Mouse (Mus musculus) spleen, postnatal 0 days (tissue): ENCODE measurements around the gene Acp1. TPM values are rescaled to one million over a fixed set of nuclear protein-coding genes. Genes with fewer than 3 reads are reported as not detected.

ENCODE experiments used
- polyA plus RNA-seq: library from polyadenylated mRNA; unstranded; fragments of >200 nt; fragmentation: Nextera tagmentation; extraction: Ambion mirVana; gene quantifications from 2 replicates; pipeline ENCODE4 v1.2.1, GENCODE M21; 2015

Gene Acp1
- polyA plus RNA-seq = 309 and 334 TPM in 2 replicates

DNA sequence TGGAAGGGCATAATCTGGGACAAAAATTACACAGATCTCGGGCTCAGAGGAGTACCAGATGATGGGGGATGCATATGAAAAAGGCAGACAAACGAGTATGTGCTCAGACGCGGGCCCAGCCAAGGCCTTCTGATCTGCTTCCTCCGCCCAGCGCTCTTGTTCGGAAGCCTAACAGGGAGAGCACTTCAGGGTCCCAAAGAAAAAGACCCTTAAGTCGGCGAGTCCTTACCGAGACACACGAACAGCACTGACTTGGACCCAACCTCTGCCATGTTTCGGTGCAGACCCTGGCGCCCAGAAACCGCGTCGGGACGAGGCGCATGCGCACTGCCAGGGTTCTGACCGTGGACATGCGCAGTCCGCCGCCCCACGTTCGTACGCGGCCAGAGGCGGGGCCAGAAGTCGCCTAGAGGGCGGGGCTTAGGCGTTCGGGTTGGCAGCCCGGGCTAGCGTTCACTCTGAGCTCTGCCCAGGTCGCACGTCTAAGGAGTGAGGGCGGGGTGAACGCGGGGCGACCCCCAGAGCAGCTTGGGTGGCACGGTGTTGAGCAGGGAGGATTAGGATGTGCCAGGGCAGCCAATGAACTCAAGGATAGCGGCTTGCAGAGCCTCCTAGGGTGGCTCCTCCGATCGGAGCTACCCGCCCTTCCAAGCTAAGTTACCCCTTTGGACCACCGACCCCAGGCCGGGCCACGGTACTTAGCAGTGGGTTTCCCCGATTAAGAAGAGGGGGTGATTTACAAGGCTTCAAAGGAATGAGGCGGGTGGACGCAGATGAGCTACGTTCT, at the start of gene Acp1, which contains the start of gene Sh3yl1:
Gene Acp1 (minus strand): TSS at position 329 of the 787 bp plus-strand sequence.
Gene Sh3yl1 (plus strand): TSS at position 408 of the 787 bp plus-strand sequence.

DNA sequence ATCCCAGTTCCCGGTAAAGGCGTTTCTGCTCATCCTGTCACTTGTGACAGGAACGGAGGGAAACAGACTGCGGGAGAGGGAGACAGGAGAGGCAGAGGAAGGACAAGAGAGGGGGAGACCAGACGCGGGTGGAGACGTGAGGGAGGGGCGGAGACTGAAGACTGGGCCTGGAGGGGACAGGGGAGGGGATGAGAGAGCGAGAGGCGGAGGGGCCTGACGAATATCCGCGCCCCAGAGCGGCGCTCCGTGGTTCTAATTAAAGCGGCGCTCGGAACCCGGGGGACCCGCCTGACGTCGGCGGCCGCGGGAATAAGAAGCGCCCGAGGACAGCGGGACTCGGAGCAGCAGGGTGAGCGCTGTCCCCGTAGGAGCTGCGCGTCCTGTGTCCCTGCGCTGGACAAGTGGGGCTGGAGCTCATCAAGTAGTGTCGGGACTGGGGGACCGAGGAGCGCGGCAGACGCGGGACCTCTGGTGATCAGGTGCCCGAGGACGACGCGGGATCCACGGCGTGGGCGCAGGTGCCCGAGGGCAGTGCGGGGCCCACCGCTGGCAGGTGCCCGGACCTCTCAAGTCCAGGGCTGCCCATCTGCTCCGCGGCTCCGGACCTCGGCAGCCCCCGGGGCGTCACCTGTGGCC, 27.3 kb downstream of the Acp1 start, which contains the start of gene Alkal2:
Gene Alkal2 (plus strand): TSS at position 337 of the 636 bp plus-strand sequence.

Other genes starting within 250 kb of the Acp1 start
- 0.17 TPM in 1 of 2 replicates, not detected in the other for gene Alkal2, start 27.3 kb downstream of the Acp1 start, polyA plus RNA-seq
- gene Sh3yl1, start 79 bp upstream of the Acp1 start, polyA plus RNA-seq = 22.7 and 24.4 TPM in 2 replicates
- gene Fam110c, start 162.3 kb upstream of the Acp1 start, polyA plus RNA-seq = 2.6 and 2.7 TPM in 2 replicates